Mouse (Mus musculus): ENCODE measurements around the gene Rora.

The Rora gene

GRCm38 (mm10) chr9:69226424-69226823 lies 572.8 kb downstream of the Rora start:
- DNase-seq (ENCODE audit: low spot score in 2 of 2), result no peak

GRCm38 (mm10) chr9:69227806-69228205 lies 574.2 kb downstream of the Rora start:
- no peak for DNase-seq (ENCODE audit: low spot score in 2 of 2)

- no peak for DNase-seq (ENCODE audit: low spot score in 2 of 2)
These were observed 576.3 kb downstream of the Rora start for GRCm38 (mm10) chr9:69229935-69230334.

- DNase-seq (ENCODE audit: low spot score in 2 of 2), result no peak
These were observed 580.9 kb downstream of the Rora start for GRCm38 (mm10) chr9:69234526-69234925.

GRCm38 (mm10) chr9:69237316-69237715 lies 583.7 kb downstream of the Rora start:
- DNase-seq (ENCODE audit: low spot score in 2 of 2), result no peak

GRCm38 (mm10) chr9:69242538-69242937 lies 589.0 kb downstream of the Rora start:
- DNase-seq (ENCODE audit: low spot score in 2 of 2), result no peak

GRCm38 (mm10) chr9:69243626-69244025 lies 590.0 kb downstream of the Rora start:
- peak in 1 of 2 experiments; percentile 10 for DNase-seq (ENCODE audit: low spot score in 2 of 2)

GRCm38 (mm10) chr9:69246225-69246624 lies 592.6 kb downstream of the Rora start:
- no peak for DNase-seq (ENCODE audit: low spot score in 2 of 2)

GRCm38 (mm10) chr9:69249586-69249985 lies 596.0 kb downstream of the Rora start:
- no peak for DNase-seq (ENCODE audit: low spot score in 2 of 2)

GRCm38 (mm10) chr9:69250326-69250725 lies 596.7 kb downstream of the Rora start:
- DNase-seq (ENCODE audit: low spot score in 2 of 2), result no peak

- no peak for DNase-seq (ENCODE audit: low spot score in 2 of 2)
These were observed 604.9 kb downstream of the Rora start for GRCm38 (mm10) chr9:69258506-69258905.

GRCm38 (mm10) chr9:69259382-69259781 lies 605.8 kb downstream of the Rora start:
- DNase-seq (ENCODE audit: low spot score in 2 of 2), result peak; percentile 18 to 33

- DNase-seq (ENCODE audit: low spot score in 2 of 2), result no peak
These were observed 611.6 kb downstream of the Rora start for GRCm38 (mm10) chr9:69265151-69265550.

- no peak for DNase-seq (ENCODE audit: low spot score in 2 of 2)
These were observed 616.8 kb downstream of the Rora start for GRCm38 (mm10) chr9:69270374-69270773.

GRCm38 (mm10) chr9:69270931-69271330 lies 617.3 kb downstream of the Rora start:
- DNase-seq (ENCODE audit: low spot score in 2 of 2), result no peak

GRCm38 (mm10) chr9:69272884-69273283 lies 619.3 kb downstream of the Rora start:
- DNase-seq (ENCODE audit: low spot score in 2 of 2), result peak in 1 of 2 experiments; percentile 23

- no peak for DNase-seq (ENCODE audit: low spot score in 2 of 2)
These were observed 621.3 kb downstream of the Rora start for GRCm38 (mm10) chr9:69274766-69275485.

- DNase-seq (ENCODE audit: low spot score in 2 of 2), result no peak
These were observed 623.7 kb downstream of the Rora start for GRCm38 (mm10) chr9:69277256-69277655.

GRCm38 (mm10) chr9:69285011-69285410 lies 631.4 kb downstream of the Rora start:
- no peak for DNase-seq (ENCODE audit: low spot score in 2 of 2)

- no peak for DNase-seq (ENCODE audit: low spot score in 2 of 2)
These were observed 634.5 kb downstream of the Rora start for GRCm38 (mm10) chr9:69288113-69288512.

GRCm38 (mm10) chr9:69288586-69288985 lies 635.0 kb downstream of the Rora start:
- DNase-seq (ENCODE audit: low spot score in 2 of 2), result no peak

GRCm38 (mm10) chr9:69289056-69290017 lies 635.8 kb downstream of the Rora start:
- peak; percentile 73 to 84 for DNase-seq (ENCODE audit: low spot score in 2 of 2)
